Mouse (Mus musculus): ENCODE results near the gene Ermard.
"Not testable (repeated sequence)": the region's sequence is repeated elsewhere in the genome, so short reads cannot be mapped to it uniquely, and the experiment has no call there.

GRCm38 (mm10) chr17:15050338-15050737 is 9.3 kb downstream of the Ermard start:
- TF ChIP-seq CTCF (IDR thresholded peaks at IDR 0.05; ENCODE audit: low read depth, low read length); POLR2A (IDR thresholded peaks at IDR 0.05; ENCODE audit: borderline replicate concordance, low read depth, low read length): not testable (repeated sequence)

All from bone marrow macrophage, adult 2 months (primary cell).